Mouse (Mus musculus): ENCODE results near the gene Stk32b. TPM values are rescaled to one million over a fixed set of nuclear protein-coding genes. Genes with fewer than 3 reads are reported as not detected.

The Stk32b gene
- polyA plus RNA-seq, 1 experiment from 2014 or later, result 0.75 TPM

DNA sequence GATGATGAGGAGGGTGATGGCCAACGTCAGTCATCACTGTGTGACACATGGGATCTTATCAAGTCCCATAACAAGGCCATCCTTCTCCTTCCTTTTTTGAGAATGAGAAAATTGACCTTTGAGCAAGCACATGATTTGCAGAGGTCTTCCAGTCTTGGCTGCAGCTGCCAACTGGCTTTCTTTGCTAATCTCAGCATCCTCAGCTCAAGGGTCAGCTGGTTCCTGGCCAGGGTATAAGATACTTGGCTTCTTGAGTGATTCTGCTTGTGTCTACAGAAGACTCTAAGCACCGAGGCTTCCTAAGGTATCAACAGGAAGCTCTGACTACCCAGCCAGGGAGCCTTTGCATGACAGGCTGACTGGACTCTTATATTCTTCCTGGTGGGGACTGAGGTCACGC, 269.4 kb downstream of the Stk32b start:
- 63% methylated on average over 3 of the region's 3 CpGs for WGBS
- no peaks in the 10 kb centered on the region for H3K36me3 ChIP-seq
- no peak overlapping the region for H3K9ac ChIP-seq
- no peak overlapping the region for H3K27ac ChIP-seq (ENCODE audit: poor library complexity, severe bottlenecking)
- no peaks in the 10 kb centered on the region for H3K4me1 ChIP-seq (replicated peaks)
- no peak overlapping the region for H3K4me3 ChIP-seq
- no peak overlapping the region for H3K4me2 ChIP-seq
- no peaks in the 10 kb centered on the region for H3K27me3 ChIP-seq (replicated peaks)
- 0 out of 2 replicates have a peak, but pooled peaks cover 4% of the 10 kb centered on the region for H3K9me3 ChIP-seq (replicated peaks)
- no peak for ATAC-seq (ENCODE audit: insufficient number of reproducible peaks, low FRiP score)

DNA sequence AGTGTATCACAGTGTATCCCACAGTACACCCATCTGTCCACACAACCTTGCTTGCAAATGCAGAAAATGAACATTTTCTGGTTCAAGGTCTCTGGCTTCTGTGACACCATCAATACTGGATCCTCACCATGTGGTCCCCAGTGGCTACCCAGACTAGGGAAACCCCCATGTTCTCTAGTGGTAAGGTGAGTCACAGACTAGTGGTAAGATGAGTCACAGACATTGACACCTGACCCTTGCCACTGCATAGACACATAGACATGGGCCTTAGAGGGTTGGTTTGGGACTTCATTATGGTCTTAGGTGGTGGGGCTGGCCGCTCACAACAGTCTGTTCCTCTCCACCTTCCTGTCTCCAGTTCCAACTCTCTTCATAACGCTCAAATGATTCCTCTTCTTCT, 274.2 kb downstream of the Stk32b start:
- 69% methylated on average over 2 of the region's 2 CpGs for WGBS

DNA sequence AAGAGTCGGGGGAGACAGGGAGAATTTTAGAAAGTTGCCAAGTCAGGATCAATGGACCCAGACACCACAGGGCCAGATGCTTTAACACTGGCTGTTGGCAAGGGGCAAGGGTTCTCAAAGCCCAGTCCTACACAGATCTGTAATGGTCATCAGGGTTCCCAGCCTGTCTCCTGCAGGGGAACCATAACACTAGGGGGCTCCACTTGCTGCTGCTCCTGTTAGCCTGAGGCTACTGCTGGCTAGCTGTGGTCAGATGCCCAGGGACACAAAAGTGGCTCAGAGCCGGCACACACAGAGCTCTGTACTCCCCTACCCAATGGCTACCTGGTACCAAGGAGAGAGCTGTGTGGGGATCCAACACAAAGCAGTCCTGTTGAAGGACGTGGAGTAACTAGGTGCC, 281.6 kb downstream of the Stk32b start:
- Histone ChIP-seq H3K27me3 (replicated peaks) (no peaks in the 10 kb centered on the region), H3K9me3 (replicated peaks) (peaks cover 11% of the 10 kb centered on the region; the same call in 1 of the 2 replicates), H3K27ac (ENCODE audit: poor library complexity, severe bottlenecking) (no peak overlapping the region), H3K4me3 (no peak overlapping the region), H3K9ac (no peak overlapping the region), H3K4me1 (replicated peaks) (no peaks in the 10 kb centered on the region), H3K4me2 (no peak overlapping the region), H3K36me3 (no peaks in the 10 kb centered on the region)
- no peak for ATAC-seq (ENCODE audit: insufficient number of reproducible peaks, low FRiP score)
- WGBS, result 67% methylated on average over 3 of the region's 3 CpGs

More for the DNA sequence above, 274.2 kb downstream of the Stk32b start:
- Histone ChIP-seq H3K27ac (ENCODE audit: poor library complexity, severe bottlenecking) (no peak overlapping the region), H3K4me3 (no peak overlapping the region), H3K4me1 (replicated peaks) (no peaks in the 10 kb centered on the region), H3K27me3 (replicated peaks) (no peaks in the 10 kb centered on the region), H3K4me2 (no peak overlapping the region), H3K9ac (no peak overlapping the region), H3K9me3 (replicated peaks) (0 out of 2 replicates have a peak, but pooled peaks cover 4% of the 10 kb centered on the region), H3K36me3 (no peaks in the 10 kb centered on the region)
- no peak for ATAC-seq (ENCODE audit: insufficient number of reproducible peaks, low FRiP score)

DNA sequence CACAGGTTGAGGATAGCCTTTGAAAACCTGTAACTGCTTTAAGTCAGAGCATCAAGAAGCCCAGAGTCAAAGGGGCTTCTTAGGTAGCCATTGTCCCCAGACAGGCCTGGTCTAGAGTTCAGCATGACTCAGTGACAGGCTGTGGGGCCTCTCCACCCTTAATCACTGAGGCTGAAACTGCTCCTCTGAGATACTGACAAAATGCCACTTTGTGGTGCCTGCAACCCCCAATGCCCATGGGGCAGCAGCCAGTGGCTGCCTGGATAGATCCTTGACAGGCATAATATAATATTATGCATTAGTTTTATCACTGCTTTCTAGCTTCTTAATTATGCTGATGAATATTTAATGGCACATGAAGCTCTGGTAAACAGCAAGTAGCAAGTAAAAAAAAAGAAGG, 289.8 kb downstream of the Stk32b start:
- Histone ChIP-seq H3K4me3 (no peak overlapping the region), H3K4me2 (no peak overlapping the region), H3K27ac (ENCODE audit: poor library complexity, severe bottlenecking) (no peak overlapping the region), H3K9ac (no peak overlapping the region), H3K27me3 (replicated peaks) (no peaks in the 10 kb centered on the region), H3K36me3 (peaks cover 25% of the 10 kb centered on the region), H3K9me3 (replicated peaks) (no peaks in the 10 kb centered on the region), H3K4me1 (replicated peaks) (no peaks in the 10 kb centered on the region)
- no peak for ATAC-seq (ENCODE audit: insufficient number of reproducible peaks, low FRiP score)

DNA sequence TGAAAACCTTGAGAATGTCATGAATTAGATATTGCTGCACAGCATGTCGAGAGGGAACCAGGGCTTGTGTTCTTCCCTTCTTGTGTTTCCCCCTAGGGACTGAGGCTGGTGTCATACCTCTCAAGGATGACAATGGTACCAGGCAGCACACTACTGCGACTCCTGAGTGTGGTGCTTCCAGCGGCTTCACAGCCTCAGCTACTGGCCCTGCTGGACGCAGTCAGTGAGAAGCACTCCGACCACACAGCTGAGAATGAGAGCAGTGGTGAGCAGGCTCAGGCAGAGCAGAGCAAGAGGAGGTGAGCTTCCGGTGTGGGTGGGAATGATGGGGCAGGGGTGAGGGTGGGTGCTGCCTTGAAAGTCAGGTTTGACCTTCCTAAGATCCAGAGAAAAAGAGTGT, 297.9 kb downstream of the Stk32b start:
- Histone ChIP-seq H3K4me3 (no peak overlapping the region), H3K36me3 (peaks cover 40% of the 10 kb centered on the region), H3K9ac (no peak overlapping the region), H3K27me3 (replicated peaks) (no peaks in the 10 kb centered on the region), H3K4me1 (replicated peaks) (no peaks in the 10 kb centered on the region), H3K9me3 (replicated peaks) (no peaks in the 10 kb centered on the region), H3K27ac (ENCODE audit: poor library complexity, severe bottlenecking) (no peak overlapping the region), H3K4me2 (no peak overlapping the region)
- 78% methylated on average over 6 of the region's 6 CpGs for WGBS
- ATAC-seq (ENCODE audit: insufficient number of reproducible peaks, low FRiP score), result no peak

Other genes with a start within 250 kb of the Stk32b start
- 2.8 and 3.8 TPM in 2 replicates for gene Cytl1, start 18.3 kb upstream of the Stk32b start, polyA plus RNA-seq (2016; fragmentation: Nextera tagmentation; extraction: Ambion mirVana)
- gene Msx1, start 107.4 kb upstream of the Stk32b start, polyA plus RNA-seq (2016; fragmentation: Nextera tagmentation; extraction: Ambion mirVana), result 20.4 and 20.6 TPM in 2 replicates

Data from heart, embryonic 12.5 days (tissue).